Mouse (Mus musculus) embryo, embryonic 11.5 days (tissue): Measurements from ENCODE around the gene Olfr61.
"Not testable (repeated sequence)": the region's sequence is repeated elsewhere in the genome, so short reads cannot be mapped to it uniquely, and the experiment has no call there.

Source experiments
- DNase-seq: peaks from one replicate; pipeline ENCODE4 v3.0.0-alpha.2; 2012; ENCODE audit warnings: low read depth, low spot score

Gene Olfr61

DNA sequence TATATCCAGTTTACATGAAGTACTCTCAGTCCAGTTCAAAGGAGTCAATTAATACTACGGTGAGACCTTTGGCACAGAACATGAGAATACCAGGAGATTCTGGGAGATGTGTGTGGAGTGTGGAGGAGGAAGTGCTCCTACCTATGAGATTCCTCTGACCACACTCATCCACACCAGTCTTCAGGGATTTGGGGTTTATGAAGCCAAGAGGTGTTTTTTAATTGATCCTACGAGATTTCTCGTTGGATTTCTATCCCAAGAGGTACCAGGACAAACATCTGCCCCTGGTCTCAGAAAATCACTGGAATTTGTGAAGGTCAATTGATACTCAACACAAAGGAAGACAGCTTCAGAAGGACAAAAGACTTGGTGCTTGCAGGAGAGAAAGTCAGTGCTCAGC, at the start of gene Olfr61:
TSS of gene Olfr61 (plus strand) at position 301 of the 400 bp plus-strand sequence.
- not testable (repeated sequence) for DNase-seq

DNA sequence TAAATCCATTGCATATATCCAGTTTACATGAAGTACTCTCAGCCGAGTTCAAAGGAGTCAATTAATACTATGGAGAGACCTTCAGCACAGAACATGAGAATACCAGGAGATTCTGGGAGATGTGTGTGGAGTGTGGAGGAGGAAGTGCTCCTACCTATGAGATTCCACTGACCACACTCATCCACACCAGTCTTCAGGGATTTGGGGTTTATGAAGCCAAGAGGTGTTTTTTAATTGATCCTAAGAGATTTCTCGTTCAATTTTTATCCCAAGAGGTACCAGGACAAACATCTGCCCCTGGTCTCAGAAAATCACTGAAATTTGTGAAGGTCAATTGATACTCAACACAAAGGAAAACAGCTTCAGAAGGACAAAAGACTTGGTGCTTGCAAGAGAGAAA, 27.8 kb upstream of the Olfr61 start, which contains the start of gene Olfr46:
TSS of gene Olfr46 (plus strand) at position 301 of the 400 bp plus-strand sequence.
- DNase-seq: not testable (repeated sequence)

DNA sequence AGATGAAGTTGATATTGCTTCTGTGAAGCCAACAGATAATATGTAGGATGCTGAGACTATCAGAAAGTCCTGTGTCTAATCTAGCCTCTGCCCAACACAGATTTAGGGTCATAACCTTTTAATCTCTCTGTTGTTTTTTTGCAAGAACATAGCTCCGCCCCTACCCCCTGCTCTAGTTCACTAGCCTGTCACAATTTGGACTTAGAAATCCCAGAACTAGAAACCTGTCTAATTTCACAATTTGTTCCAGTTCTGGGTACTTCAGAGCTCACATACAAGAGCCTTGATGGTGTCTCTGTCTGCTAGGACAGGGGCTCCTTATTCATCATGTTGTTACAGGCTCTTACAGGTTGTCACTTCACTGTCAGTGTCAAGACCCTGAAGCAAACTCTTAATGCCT, 1.8 kb downstream of the Olfr61 start:
- no peak for DNase-seq

DNA sequence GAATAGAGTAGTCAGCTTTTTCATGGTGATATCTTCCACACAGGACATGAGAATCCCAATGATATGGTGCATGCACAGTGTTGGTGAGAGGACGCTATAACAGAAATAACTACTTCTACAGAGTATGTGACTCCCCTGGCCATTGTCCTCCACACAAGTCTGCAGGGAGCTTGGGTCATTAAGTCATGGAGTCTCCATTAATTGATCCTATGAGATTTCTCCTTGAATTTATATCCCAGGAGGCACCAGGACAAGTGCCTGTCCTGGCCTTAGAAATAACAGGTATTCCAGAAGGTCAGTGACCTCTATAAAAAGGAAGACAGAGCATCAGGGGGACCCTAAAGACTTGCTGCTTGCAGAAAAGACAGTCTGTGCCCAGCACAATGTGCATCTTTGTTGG, 17.4 kb downstream of the Olfr61 start, which contains the start of gene Olfr53:
TSS of gene Olfr53 (plus strand) at position 301 of the 400 bp plus-strand sequence.
- DNase-seq: no peak

DNA sequence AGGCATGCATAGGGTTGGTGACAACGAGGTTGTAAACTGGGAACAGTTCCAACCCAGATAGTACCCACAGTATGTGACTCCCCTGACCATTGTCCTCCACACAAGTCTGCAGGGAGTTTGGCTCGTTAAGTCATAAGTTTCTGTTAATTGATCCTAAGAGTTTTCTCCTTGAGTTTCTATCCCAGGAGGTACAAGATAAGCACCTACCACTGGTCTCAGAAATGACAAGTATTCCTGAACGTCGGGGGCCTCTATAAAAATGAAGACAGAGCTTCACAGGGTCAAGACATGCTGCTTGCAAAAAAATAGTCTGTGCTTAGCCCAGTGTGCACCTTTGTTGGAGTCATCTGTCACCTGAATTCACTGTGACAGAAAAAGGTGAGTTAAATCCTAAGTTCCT, 30.9 kb downstream of the Olfr61 start, which contains the start of gene Olfr539:
TSS of gene Olfr539 (plus strand) at position 301 of the 400 bp plus-strand sequence.
- DNase-seq: no peak

DNA sequence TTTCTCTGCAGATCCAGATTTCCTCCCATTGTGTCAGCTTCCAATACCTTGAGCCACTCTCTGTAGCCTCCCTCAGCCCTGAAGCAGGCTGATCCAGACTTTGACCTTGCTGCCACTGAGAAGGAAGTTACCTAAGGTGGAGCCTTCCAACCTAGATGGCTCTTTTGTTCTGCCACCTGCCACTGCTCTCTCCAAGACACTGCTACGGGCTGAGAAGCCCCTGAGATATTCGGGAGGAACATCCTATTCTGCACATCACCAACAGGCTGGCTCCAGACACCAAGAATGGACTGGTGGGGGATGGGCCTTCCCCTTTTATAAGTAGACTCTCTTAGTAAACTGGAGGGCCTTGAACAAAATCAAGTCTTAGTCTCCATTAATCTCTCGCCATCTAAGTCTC, 41.9 kb downstream of the Olfr61 start:
- DNase-seq: not testable (repeated sequence)

DNA sequence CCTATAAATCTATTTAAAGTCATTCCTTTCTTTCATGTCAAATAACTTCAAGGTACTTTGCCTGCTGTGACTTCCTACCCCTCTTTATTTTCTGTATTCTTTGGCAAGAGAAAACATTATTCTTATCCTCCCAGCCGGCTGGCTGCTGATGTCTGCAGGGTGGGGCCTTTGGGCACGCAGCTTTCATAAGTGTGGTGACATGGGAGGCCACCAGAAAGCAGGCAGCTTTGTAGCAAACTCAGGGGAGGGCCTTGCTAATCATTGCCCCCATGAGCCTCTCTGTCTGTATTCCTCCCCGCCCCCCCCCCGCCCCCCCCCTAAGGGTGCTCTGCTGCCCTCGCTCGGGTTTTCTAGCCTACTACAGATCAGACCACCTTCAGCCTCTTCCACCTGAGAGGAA, 47.1 kb downstream of the Olfr61 start:
- DNase-seq: no peak

DNA sequence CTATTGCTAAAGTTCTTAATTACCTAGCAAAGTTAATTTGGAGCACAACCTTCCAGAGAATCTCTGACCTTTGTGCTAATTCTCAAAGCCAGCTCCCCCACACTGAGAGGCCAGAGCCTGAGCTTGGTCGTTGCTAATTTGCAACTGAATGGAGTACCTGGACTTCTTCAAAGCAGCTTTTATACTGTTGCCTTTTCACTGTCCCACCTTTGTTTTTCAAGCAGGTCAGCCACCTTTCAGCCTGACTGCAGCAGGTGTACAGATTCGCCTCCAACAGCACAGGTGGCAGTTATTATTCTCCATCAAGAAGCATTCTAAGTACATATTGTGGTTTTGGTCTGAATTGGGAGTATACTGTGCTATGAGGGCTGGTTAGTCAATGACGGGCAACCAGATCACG, 50.8 kb downstream of the Olfr61 start:
- not testable (repeated sequence) for DNase-seq

DNA sequence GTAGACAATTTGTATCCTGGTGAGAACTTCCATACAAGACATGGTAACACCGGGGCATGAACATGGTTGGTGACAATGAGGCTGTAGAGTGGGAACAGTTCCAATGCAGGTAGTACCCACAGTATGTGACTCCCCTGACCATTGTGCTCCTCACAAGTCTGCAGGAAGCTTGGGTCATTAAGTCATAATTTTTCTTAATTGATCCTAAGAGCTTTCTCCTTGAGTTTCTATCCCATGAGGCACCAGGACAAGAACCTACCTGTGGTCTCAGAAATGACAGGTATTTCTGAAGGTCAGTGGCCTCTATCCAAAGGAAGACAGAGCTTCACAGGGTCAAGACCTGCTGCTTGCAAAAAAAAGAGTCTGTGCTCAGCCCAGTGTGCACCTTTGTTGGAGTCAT, 52.9 kb downstream of the Olfr61 start, which contains the start of gene Olfr45:
TSS of gene Olfr45 (plus strand) at position 301 of the 400 bp plus-strand sequence.
- DNase-seq: no peak
